Mouse (Mus musculus) embryonic fibroblast, embryonic 13.5 days (primary cell): Measurements from ENCODE around the gene Mob4.

Experiments used
- CTCF ChIP-seq: IDR thresholded peaks from 2 replicates; pipeline ENCODE4 v1.5.1; 2011; ENCODE audit warnings: mild to moderate bottlenecking, control low read depth, low read length, moderate library complexity, borderline replicate concordance; ENCODE audit not compliant: insufficient read depth
- POLR2A ChIP-seq: IDR thresholded peaks from 2 replicates; pipeline ENCODE4 v1.6.1; 2011; ENCODE audit warnings: low read depth, mild to moderate bottlenecking, control low read depth, low read length, moderate library complexity

GRCm38 (mm10) chr1:55174558-55175034 is 43.6 kb downstream of the Mob4 start:
- TF ChIP-seq CTCF (no peak), POLR2A (no peak)
